Mouse (Mus musculus): ENCODE data around the gene Zfhx2. TPM values are rescaled to one million over a fixed set of nuclear protein-coding genes. Genes with fewer than 3 reads are reported as not detected.

Gene Zfhx2
- polyA plus RNA-seq, 1 experiment from 2014 or later, result 2.9 TPM

DNA sequence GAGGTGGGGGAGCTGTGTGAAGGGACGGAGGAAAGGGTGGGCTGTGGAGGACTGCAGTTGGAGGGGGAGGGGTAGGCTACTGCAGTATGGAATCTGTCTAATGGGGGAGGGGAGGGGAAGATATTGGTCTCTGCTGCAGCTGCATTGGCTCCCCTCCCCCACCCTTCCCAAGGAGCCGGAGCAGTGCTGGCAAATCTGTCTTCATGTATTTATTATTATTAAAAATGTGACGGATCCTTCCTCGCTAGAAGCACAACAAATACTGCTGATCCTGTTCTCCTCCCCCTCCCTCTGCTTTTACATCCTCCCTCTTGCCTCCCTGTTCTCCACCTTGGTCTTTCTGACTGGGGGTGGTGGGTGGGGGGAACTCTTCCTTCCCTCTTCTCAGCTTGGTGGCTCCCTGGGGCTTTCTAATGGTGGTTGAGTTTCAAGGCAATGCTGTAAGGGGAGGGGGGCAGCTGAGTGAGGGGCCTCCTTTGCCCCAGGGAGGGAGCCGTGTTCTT, 63.7 kb downstream of the Zfhx2 start:
- Histone ChIP-seq H3K27ac (ENCODE audit: low read depth, low read length) (no peak overlapping the region), H3K4me2 (no peak overlapping the region), H3K4me3 (ENCODE audit: low read depth, low read length) (no peak overlapping the region), H3K9ac (ENCODE audit: low read depth, low read length) (no peak overlapping the region), H3K36me3 (ENCODE audit: control insufficient read depth, insufficient read depth, low read length) (peaks cover under 1% of the 10 kb centered on the region; the same call in 1 of the 2 replicates), H3K27me3 (ENCODE audit: control insufficient read depth, insufficient read depth, low read length) (no peaks in the 10 kb centered on the region), H3K9me3 (replicated peaks; ENCODE audit: control insufficient read depth, low read length) (no peaks in the 10 kb centered on the region), H3K4me1 (ENCODE audit: control insufficient read depth, insufficient read depth, low read length) (peaks cover 7% of the 10 kb centered on the region)
- ATAC-seq (replicated peaks; ENCODE audit: insufficient number of reproducible peaks, low FRiP score, low TSS enrichment), result 0 out of 2 replicates have a peak, but pooled peaks have one; percentile 38
- WGBS (ENCODE audit: insufficient replicate concordance), result 6% methylated on average over 5 of the region's 5 CpGs

GRCm38 (mm10) chr14:55027653-55028052, 64.5 kb downstream of the Zfhx2 start:
- ATAC-seq (replicated peaks; ENCODE audit: insufficient number of reproducible peaks, low FRiP score, low TSS enrichment), result no peak
- 29% methylated on average over 6 of the region's 6 CpGs for WGBS (ENCODE audit: insufficient replicate concordance)
- Histone ChIP-seq H3K27me3 (ENCODE audit: control insufficient read depth, insufficient read depth, low read length) (no peaks in the 10 kb centered on the region), H3K4me1 (ENCODE audit: control insufficient read depth, insufficient read depth, low read length) (peaks cover 7% of the 10 kb centered on the region), H3K4me3 (ENCODE audit: low read depth, low read length) (no peak overlapping the region), H3K27ac (ENCODE audit: low read depth, low read length) (no peak overlapping the region), H3K9ac (ENCODE audit: low read depth, low read length) (no peak overlapping the region), H3K9me3 (replicated peaks; ENCODE audit: control insufficient read depth, low read length) (no peaks in the 10 kb centered on the region), H3K4me2 (no peak overlapping the region), H3K36me3 (ENCODE audit: control insufficient read depth, insufficient read depth, low read length) (peaks cover 6% of the 10 kb centered on the region)

GRCm38 (mm10) chr14:55027251-55027650, 64.9 kb downstream of the Zfhx2 start:
- Histone ChIP-seq H3K27me3 (ENCODE audit: control insufficient read depth, insufficient read depth, low read length) (no peaks in the 10 kb centered on the region), H3K27ac (ENCODE audit: low read depth, low read length) (no peak overlapping the region), H3K9ac (ENCODE audit: low read depth, low read length) (no peak overlapping the region), H3K4me2 (no peak overlapping the region), H3K36me3 (ENCODE audit: control insufficient read depth, insufficient read depth, low read length) (peaks cover 6% of the 10 kb centered on the region), H3K4me1 (ENCODE audit: control insufficient read depth, insufficient read depth, low read length) (peaks cover 7% of the 10 kb centered on the region), H3K9me3 (replicated peaks; ENCODE audit: control insufficient read depth, low read length) (no peaks in the 10 kb centered on the region), H3K4me3 (ENCODE audit: low read depth, low read length) (no peak overlapping the region)
- no peak; the same call in 1 of the 2 replicates for ATAC-seq (replicated peaks; ENCODE audit: insufficient number of reproducible peaks, low FRiP score, low TSS enrichment)
- 6% methylated on average over 5 of the region's 5 CpGs for whole genome bisulfite sequencing (ENCODE audit: insufficient replicate concordance)

DNA sequence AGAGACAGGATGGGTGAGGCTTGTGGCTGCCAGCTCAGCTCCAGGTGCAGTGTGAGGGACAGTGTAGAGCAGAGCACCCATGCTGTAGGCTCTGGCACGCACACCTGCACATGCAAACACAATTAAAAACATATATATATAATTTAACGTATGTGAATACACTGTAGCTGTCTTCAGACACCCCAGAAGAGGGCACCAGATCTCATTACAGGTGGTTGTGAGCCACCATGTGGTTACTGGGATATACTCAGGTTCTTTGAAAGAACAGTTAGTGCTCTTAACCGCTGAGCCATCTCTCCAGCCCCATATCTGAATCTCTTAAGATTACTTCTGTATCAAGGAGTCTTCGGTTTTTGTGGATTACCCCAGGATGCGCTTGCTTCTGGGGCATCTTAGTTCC, 66.6 kb downstream of the Zfhx2 start:
- Histone ChIP-seq H3K4me1 (ENCODE audit: control insufficient read depth, insufficient read depth, low read length) (peaks cover 7% of the 10 kb centered on the region), H3K4me3 (ENCODE audit: low read depth, low read length) (no peak overlapping the region), H3K9me3 (replicated peaks; ENCODE audit: control insufficient read depth, low read length) (no peaks in the 10 kb centered on the region), H3K27ac (ENCODE audit: low read depth, low read length) (no peak overlapping the region), H3K36me3 (ENCODE audit: control insufficient read depth, insufficient read depth, low read length) (peaks cover 14% of the 10 kb centered on the region), H3K27me3 (ENCODE audit: control insufficient read depth, insufficient read depth, low read length) (no peaks in the 10 kb centered on the region), H3K4me2 (no peak overlapping the region), H3K9ac (ENCODE audit: low read depth, low read length) (no peak overlapping the region)
- 76% methylated on average over 5 of the region's 5 CpGs for WGBS (ENCODE audit: insufficient replicate concordance)
- ATAC-seq (replicated peaks; ENCODE audit: insufficient number of reproducible peaks, low FRiP score, low TSS enrichment), result no peak

- Histone ChIP-seq H3K4me2 (no peak overlapping the region), H3K9ac (ENCODE audit: low read depth, low read length) (no peak overlapping the region), H3K36me3 (ENCODE audit: control insufficient read depth, insufficient read depth, low read length) (peaks cover 14% of the 10 kb centered on the region), H3K9me3 (replicated peaks; ENCODE audit: control insufficient read depth, low read length) (no peaks in the 10 kb centered on the region), H3K4me3 (ENCODE audit: low read depth, low read length) (no peak overlapping the region), H3K27me3 (ENCODE audit: control insufficient read depth, insufficient read depth, low read length) (no peaks in the 10 kb centered on the region), H3K27ac (ENCODE audit: low read depth, low read length) (no peak overlapping the region), H3K4me1 (ENCODE audit: control insufficient read depth, insufficient read depth, low read length) (peaks cover 7% of the 10 kb centered on the region)
- ATAC-seq (replicated peaks; ENCODE audit: insufficient number of reproducible peaks, low FRiP score, low TSS enrichment), result no peak
- 66% methylated on average over 7 of the region's 7 CpGs for WGBS (ENCODE audit: insufficient replicate concordance)
Observed at GRCm38 (mm10) chr14:55024236-55024635, 67.9 kb downstream of the Zfhx2 start.

DNA sequence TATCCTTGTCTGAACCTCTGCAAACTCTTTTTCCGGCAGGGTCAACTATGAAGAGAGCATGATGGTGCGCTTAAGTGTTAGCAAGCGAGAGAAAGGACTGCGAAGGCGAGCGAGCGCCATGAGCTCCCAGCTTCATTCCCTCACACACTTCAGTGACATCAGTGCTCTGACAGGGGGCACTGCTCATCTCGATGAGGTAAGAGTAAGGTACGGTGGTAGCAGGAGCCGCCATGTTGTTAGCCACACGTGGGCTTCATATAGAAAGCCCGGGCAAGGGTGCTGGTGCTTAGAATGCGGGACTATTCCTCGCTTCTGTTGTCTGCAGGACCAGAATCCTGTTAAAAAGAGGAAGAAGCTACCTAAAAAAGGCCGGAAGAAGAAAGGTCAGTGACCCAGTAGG, 69.1 kb downstream of the Zfhx2 start:
- no peaks in the 10 kb centered on the region for H3K9me3 ChIP-seq (replicated peaks; ENCODE audit: control insufficient read depth, low read length)
- H3K9ac ChIP-seq (ENCODE audit: low read depth, low read length), result no peak overlapping the region
- no peak overlapping the region for H3K4me3 ChIP-seq (ENCODE audit: low read depth, low read length)
- no peak for ATAC-seq (replicated peaks; ENCODE audit: insufficient number of reproducible peaks, low FRiP score, low TSS enrichment)
- no peak overlapping the region for H3K27ac ChIP-seq (ENCODE audit: low read depth, low read length)
- no peaks in the 10 kb centered on the region for H3K4me1 ChIP-seq (ENCODE audit: control insufficient read depth, insufficient read depth, low read length)
- 87% methylated on average over 15 of the region's 15 CpGs for WGBS (ENCODE audit: insufficient replicate concordance)
- H3K4me2 ChIP-seq, result no peak overlapping the region
- H3K36me3 ChIP-seq (ENCODE audit: control insufficient read depth, insufficient read depth, low read length), result peaks cover 14% of the 10 kb centered on the region
- H3K27me3 ChIP-seq (ENCODE audit: control insufficient read depth, insufficient read depth, low read length), result no peaks in the 10 kb centered on the region

- Histone ChIP-seq H3K9ac (ENCODE audit: low read depth, low read length) (no peak overlapping the region), H3K4me1 (ENCODE audit: control insufficient read depth, insufficient read depth, low read length) (no peaks in the 10 kb centered on the region; the same call in 1 of the 2 replicates), H3K4me2 (no peak overlapping the region), H3K27ac (ENCODE audit: low read depth, low read length) (no peak overlapping the region), H3K4me3 (ENCODE audit: low read depth, low read length) (no peak overlapping the region), H3K27me3 (ENCODE audit: control insufficient read depth, insufficient read depth, low read length) (no peaks in the 10 kb centered on the region), H3K9me3 (replicated peaks; ENCODE audit: control insufficient read depth, low read length) (no peaks in the 10 kb centered on the region), H3K36me3 (ENCODE audit: control insufficient read depth, insufficient read depth, low read length) (peaks cover 14% of the 10 kb centered on the region)
- ATAC-seq (replicated peaks; ENCODE audit: insufficient number of reproducible peaks, low FRiP score, low TSS enrichment), result no peak
- 85% methylated on average over 9 of the region's 9 CpGs for WGBS (ENCODE audit: insufficient replicate concordance)
Observed at GRCm38 (mm10) chr14:55020394-55020793, 71.7 kb downstream of the Zfhx2 start.

- Histone ChIP-seq H3K4me1 (ENCODE audit: control insufficient read depth, insufficient read depth, low read length) (no peaks in the 10 kb centered on the region; the same call in 1 of the 2 replicates), H3K4me3 (ENCODE audit: low read depth, low read length) (no peak overlapping the region), H3K9me3 (replicated peaks; ENCODE audit: control insufficient read depth, low read length) (no peaks in the 10 kb centered on the region), H3K36me3 (ENCODE audit: control insufficient read depth, insufficient read depth, low read length) (peaks cover 5% of the 10 kb centered on the region), H3K9ac (ENCODE audit: low read depth, low read length) (no peak overlapping the region), H3K27me3 (ENCODE audit: control insufficient read depth, insufficient read depth, low read length) (no peaks in the 10 kb centered on the region), H3K27ac (ENCODE audit: low read depth, low read length) (no peak overlapping the region), H3K4me2 (no peak overlapping the region)
- ATAC-seq (replicated peaks; ENCODE audit: insufficient number of reproducible peaks, low FRiP score, low TSS enrichment), result no peak
- 88% methylated on average over 16 of the region's 16 CpGs for WGBS (ENCODE audit: insufficient replicate concordance)
Observed at GRCm38 (mm10) chr14:55016876-55017275, 75.2 kb downstream of the Zfhx2 start.

DNA sequence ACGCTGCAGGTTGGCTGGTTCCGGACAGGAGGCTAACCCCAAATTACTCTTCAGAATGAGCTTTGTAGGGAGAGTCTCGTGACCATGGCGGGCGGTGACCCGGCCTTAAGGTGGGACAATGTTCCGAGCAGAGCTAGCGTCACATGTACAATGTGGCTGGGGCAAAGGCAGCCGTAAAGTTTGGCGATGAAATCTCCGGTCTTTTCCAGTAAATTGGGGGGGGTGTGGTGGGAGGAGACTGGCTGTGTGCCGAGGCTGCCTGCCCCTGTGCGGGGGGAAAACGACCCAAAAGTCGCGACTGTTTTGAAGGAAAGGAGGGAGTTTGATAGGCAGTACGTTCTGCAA, 76.4 kb downstream of the Zfhx2 start:
- H3K4me2 ChIP-seq, result peak overlapping the region; percentile 81
- no peak for ATAC-seq (replicated peaks; ENCODE audit: insufficient number of reproducible peaks, low FRiP score, low TSS enrichment)
- under 1% methylated on average over 17 of the region's 17 CpGs for WGBS (ENCODE audit: insufficient replicate concordance)

More for the DNA sequence above, 76.4 kb downstream of the Zfhx2 start:
- H3K9me3 ChIP-seq (replicated peaks; ENCODE audit: control insufficient read depth, low read length), result no peaks in the 10 kb centered on the region
- H3K9ac ChIP-seq (ENCODE audit: low read depth, low read length), result peak overlapping the region; percentile 83
- H3K27me3 ChIP-seq (ENCODE audit: control insufficient read depth, insufficient read depth, low read length), result no peaks in the 10 kb centered on the region
- H3K27ac ChIP-seq (ENCODE audit: low read depth, low read length), result peak overlapping the region; percentile 69
- H3K36me3 ChIP-seq (ENCODE audit: control insufficient read depth, insufficient read depth, low read length), result no peaks in the 10 kb centered on the region; the same call in 1 of the 2 replicates
- H3K4me1 ChIP-seq (ENCODE audit: control insufficient read depth, insufficient read depth, low read length), result no peaks in the 10 kb centered on the region; the same call in 1 of the 2 replicates
- peak overlapping the region; percentile 76 for H3K4me3 ChIP-seq (ENCODE audit: low read depth, low read length)

Data from heart, embryonic 11.5 days (tissue).